Mouse (Mus musculus): ENCODE measurements at regions not wholly inside any gene's neighbourhood (a gene's known extent, or its start where the extent isn't known, plus 50 kb on each side); places are given as distances from the start of the nearest gene placed in this dataset.
A peak's percentile ranks its signal among the peaks of the same experiment; 100 is the strongest.
"Not testable (repeated sequence)": the region's sequence is repeated elsewhere in the genome, so short reads cannot be mapped to it uniquely, and the experiment has no call there.

- no peak for DNase-seq
Measured at GRCm38 (mm10) chrX:93888480-93888879, 56.5 kb upstream of the Pdk3 start.

GRCm38 (mm10) chrX:93888966-93889365, 57.0 kb upstream of the Pdk3 start:
- no peak for DNase-seq

- peak; percentile 72 for DNase-seq
Measured at GRCm38 (mm10) chrX:93889394-93890042, 57.5 kb upstream of the Pdk3 start.

GRCm38 (mm10) chrX:93896838-93897820, 65.1 kb upstream of the Pdk3 start:
- DNase-seq: no peak

GRCm38 (mm10) chrX:93903209-93903608, 65.2 kb upstream of the AU015836 start:
- no peak for DNase-seq

- no peak for DNase-seq
Measured at GRCm38 (mm10) chrX:93905531-93905930, 62.9 kb upstream of the AU015836 start.

- DNase-seq: peak; percentile 36
Measured at GRCm38 (mm10) chrX:93911087-93911840, 57.2 kb upstream of the AU015836 start.

GRCm38 (mm10) chrX:93915548-93915947, 52.9 kb upstream of the AU015836 start:
- DNase-seq: no peak

- DNase-seq: not testable (repeated sequence)
Measured at GRCm38 (mm10) chrX:93917367-93917766, 51.1 kb upstream of the AU015836 start.

Measured in right cerebral cortex, postnatal 14 days (tissue).